Mouse (Mus musculus): ENCODE measurements at regions not wholly inside any gene's neighbourhood (a gene's known extent, or its start where the extent isn't known, plus 50 kb on each side); places are given as distances from the start of the nearest gene placed in this dataset.

GRCm38 (mm10) chr12:114564329-114564728 is 1020.6 kb downstream of the Adam6a start:
- H3K36me3 ChIP-seq (ENCODE audit: insufficient read depth, low read length), result no peaks in the 10 kb centered on the region
- H3K9ac ChIP-seq (replicated peaks; ENCODE audit: low read length, poor library complexity, severe bottlenecking), result no peak overlapping the region
- no peak overlapping the region for H3K27ac ChIP-seq (ENCODE audit: low read depth, low read length)
- TF ChIP-seq CTCF (IDR thresholded peaks at IDR 0.05), result no peak
- peaks cover 43% of the 10 kb centered on the region for H3K9me3 ChIP-seq (ENCODE audit: low read length)
- ATAC-seq (ENCODE audit: low FRiP score) (no peak), DNase-seq (ENCODE audit: low spot score) (no peak)
- H3K4me1 ChIP-seq (ENCODE audit: insufficient read depth, low read length), result no peaks in the 10 kb centered on the region
- H3K4me3 ChIP-seq (ENCODE audit: low read depth, low read length), result no peak overlapping the region
- WGBS, result 73% methylated on average over 2 of the region's 2 CpGs
- no peak overlapping the region for H3K4me2 ChIP-seq (ENCODE audit: low read depth, low read length, poor library complexity, severe bottlenecking)
- H3K27me3 ChIP-seq (ENCODE audit: insufficient read depth, low read length), result no peaks in the 10 kb centered on the region

DNA sequence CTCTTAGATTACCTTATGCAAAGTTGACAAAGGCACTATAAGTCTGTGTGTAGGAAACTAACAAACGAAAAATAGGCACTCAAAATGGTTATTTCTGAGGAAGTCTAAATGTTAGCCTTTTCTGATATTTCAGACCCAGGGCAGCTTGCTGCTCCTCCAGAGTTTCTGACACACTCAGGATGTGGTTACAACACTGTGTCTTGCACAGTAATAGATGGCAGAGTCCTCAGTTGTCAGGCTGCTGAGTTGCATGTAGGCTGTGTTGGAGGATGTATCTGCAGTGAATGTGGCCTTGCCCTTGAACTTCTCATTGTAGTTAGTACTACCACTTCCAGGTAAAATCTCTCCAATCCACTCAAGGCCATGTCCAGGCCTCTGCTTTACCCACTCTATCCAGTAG is 1039.7 kb downstream of the Adam6a start:
- no peaks in the 10 kb centered on the region for H3K4me1 ChIP-seq (ENCODE audit: insufficient read depth, low read length)
- H3K4me2 ChIP-seq (ENCODE audit: low read depth, low read length, poor library complexity, severe bottlenecking), result no peak overlapping the region
- no peaks in the 10 kb centered on the region for H3K27me3 ChIP-seq (ENCODE audit: insufficient read depth, low read length)
- no peak overlapping the region for H3K9ac ChIP-seq (replicated peaks; ENCODE audit: low read length, poor library complexity, severe bottlenecking)
- no peak for TF ChIP-seq CTCF (IDR thresholded peaks at IDR 0.05)
- H3K36me3 ChIP-seq (ENCODE audit: insufficient read depth, low read length), result no peaks in the 10 kb centered on the region
- H3K4me3 ChIP-seq (ENCODE audit: low read depth, low read length), result no peak overlapping the region
- DNase-seq (ENCODE audit: low spot score) (no peak), ATAC-seq (ENCODE audit: low FRiP score) (no peak)
- H3K27ac ChIP-seq (ENCODE audit: low read depth, low read length), result no peak overlapping the region
- 67% methylated on average over 1 of the region's 1 CpGs for WGBS
- peaks cover 38% of the 10 kb centered on the region for H3K9me3 ChIP-seq (ENCODE audit: low read length)

DNA sequence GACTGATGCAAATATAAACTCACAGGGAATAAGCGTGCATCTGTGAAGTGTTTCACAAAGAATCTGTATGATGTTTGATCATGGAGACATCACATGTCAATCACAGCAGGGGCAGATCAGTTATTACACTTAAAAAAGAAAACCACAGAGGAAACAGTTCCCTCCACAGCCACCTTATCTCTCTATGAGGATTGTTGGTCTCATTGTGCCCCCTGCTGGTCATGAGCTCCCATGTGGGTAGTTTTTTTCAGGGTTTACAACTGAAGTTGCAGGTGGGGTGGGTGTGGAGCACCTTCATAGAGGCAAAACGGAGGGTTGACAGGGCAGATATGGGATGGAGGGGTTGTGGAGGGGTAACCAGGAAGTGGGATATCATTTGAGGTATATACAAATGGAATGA is 1043.5 kb downstream of the Adam6a start:
- no peaks in the 10 kb centered on the region for H3K27me3 ChIP-seq (ENCODE audit: insufficient read depth, low read length)
- DNase-seq (ENCODE audit: low spot score) (no peak), ATAC-seq (ENCODE audit: low FRiP score) (no peak)
- WGBS, result 61% methylated on average over 2 of the region's 2 CpGs
- H3K9me3 ChIP-seq (ENCODE audit: low read length), result peaks cover 33% of the 10 kb centered on the region
- TF ChIP-seq CTCF (IDR thresholded peaks at IDR 0.05), result no peak
- H3K4me2 ChIP-seq (ENCODE audit: low read depth, low read length, poor library complexity, severe bottlenecking), result no peak overlapping the region
- H3K4me3 ChIP-seq (ENCODE audit: low read depth, low read length), result no peak overlapping the region
- H3K27ac ChIP-seq (ENCODE audit: low read depth, low read length), result no peak overlapping the region
- H3K9ac ChIP-seq (replicated peaks; ENCODE audit: low read length, poor library complexity, severe bottlenecking), result no peak overlapping the region
- no peaks in the 10 kb centered on the region for H3K4me1 ChIP-seq (ENCODE audit: insufficient read depth, low read length)
- no peaks in the 10 kb centered on the region for H3K36me3 ChIP-seq (ENCODE audit: insufficient read depth, low read length)

- DNase-seq (ENCODE audit: low spot score), result no peak
- 83% methylated on average over 1 of the region's 1 CpGs for WGBS
- Histone ChIP-seq H3K9ac (replicated peaks; ENCODE audit: low read length, poor library complexity, severe bottlenecking) (no peak overlapping the region), H3K9me3 (ENCODE audit: low read length) (peaks cover 23% of the 10 kb centered on the region; the same call in 1 of the 2 replicates), H3K4me3 (ENCODE audit: low read depth, low read length) (no peak overlapping the region), H3K27me3 (ENCODE audit: insufficient read depth, low read length) (no peaks in the 10 kb centered on the region), H3K27ac (ENCODE audit: low read depth, low read length) (no peak overlapping the region), H3K4me1 (ENCODE audit: insufficient read depth, low read length) (no peaks in the 10 kb centered on the region), H3K4me2 (ENCODE audit: low read depth, low read length, poor library complexity, severe bottlenecking) (no peak overlapping the region), H3K36me3 (ENCODE audit: insufficient read depth, low read length) (no peaks in the 10 kb centered on the region)
- no peak for ATAC-seq (ENCODE audit: low FRiP score)
- no peak for TF ChIP-seq CTCF (IDR thresholded peaks at IDR 0.05)
Measured at GRCm38 (mm10) chr12:114597672-114598071, 1054.0 kb downstream of the Adam6a start.

DNA sequence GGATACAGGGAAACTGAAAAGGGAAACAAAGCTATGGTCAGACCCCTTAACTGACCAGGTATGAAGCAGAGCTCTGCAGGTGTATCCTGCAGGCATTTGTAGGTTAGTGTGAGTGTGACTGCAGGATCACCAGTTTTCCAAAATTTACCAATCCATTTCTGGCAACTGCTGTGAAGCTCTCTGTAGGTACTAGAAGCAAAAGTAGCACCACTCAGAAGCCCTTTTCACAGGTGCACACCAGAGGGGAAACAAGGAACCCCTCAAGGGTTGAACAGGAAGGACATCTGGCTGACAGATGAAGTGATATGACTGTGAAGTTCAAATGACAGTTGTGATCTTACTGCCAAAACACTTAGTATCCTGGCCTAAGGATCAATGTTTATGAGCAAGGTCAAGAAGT is 1065.5 kb downstream of the Adam6a start:
- peaks cover 25% of the 10 kb centered on the region; the same call in 1 of the 2 replicates for H3K9me3 ChIP-seq (ENCODE audit: low read length)
- no peaks in the 10 kb centered on the region for H3K4me1 ChIP-seq (ENCODE audit: insufficient read depth, low read length)
- ATAC-seq (ENCODE audit: low FRiP score) (no peak), DNase-seq (ENCODE audit: low spot score) (no peak)
- no peaks in the 10 kb centered on the region for H3K36me3 ChIP-seq (ENCODE audit: insufficient read depth, low read length)
- H3K4me3 ChIP-seq (ENCODE audit: low read depth, low read length), result no peak overlapping the region
- no peak for TF ChIP-seq CTCF (IDR thresholded peaks at IDR 0.05)
- H3K27ac ChIP-seq (ENCODE audit: low read depth, low read length), result no peak overlapping the region
- no peaks in the 10 kb centered on the region for H3K27me3 ChIP-seq (ENCODE audit: insufficient read depth, low read length)
- H3K9ac ChIP-seq (replicated peaks; ENCODE audit: low read length, poor library complexity, severe bottlenecking), result no peak overlapping the region
- H3K4me2 ChIP-seq (ENCODE audit: low read depth, low read length, poor library complexity, severe bottlenecking), result no peak overlapping the region

GRCm38 (mm10) chr12:114612108-114612507 is 1068.4 kb downstream of the Adam6a start:
- no peak for DNase-seq (ENCODE audit: low spot score)
- no peak overlapping the region for H3K4me2 ChIP-seq (ENCODE audit: low read depth, low read length, poor library complexity, severe bottlenecking)
- H3K4me3 ChIP-seq (ENCODE audit: low read depth, low read length), result no peak overlapping the region
- no peak for TF ChIP-seq CTCF (IDR thresholded peaks at IDR 0.05)
- no peak overlapping the region for H3K27ac ChIP-seq (ENCODE audit: low read depth, low read length)
- WGBS, result 73% methylated on average over 2 of the region's 2 CpGs
- H3K9me3 ChIP-seq (ENCODE audit: low read length), result peaks cover 24% of the 10 kb centered on the region; the same call in 1 of the 2 replicates
- H3K27me3 ChIP-seq (ENCODE audit: insufficient read depth, low read length), result no peaks in the 10 kb centered on the region
- no peaks in the 10 kb centered on the region for H3K4me1 ChIP-seq (ENCODE audit: insufficient read depth, low read length)
- ATAC-seq (ENCODE audit: low FRiP score), result no peak
- no peak overlapping the region for H3K9ac ChIP-seq (replicated peaks; ENCODE audit: low read length, poor library complexity, severe bottlenecking)
- H3K36me3 ChIP-seq (ENCODE audit: insufficient read depth, low read length), result no peaks in the 10 kb centered on the region
